Mouse (Mus musculus) thymus, adult 2 months (tissue): ENCODE measurements at regions not wholly inside any gene's neighbourhood (a gene's known extent, or its start where the extent isn't known, plus 50 kb on each side); places are given as distances from the start of the nearest gene placed in this dataset.

Experiments
- DNase-seq: peaks from one replicate; pipeline ENCODE4 v3.0.0; 2021
- H3K27ac ChIP-seq: fragments of 200-500 bp; 2 replicates; pipeline ENCODE4 v1.5.1; 2012; ENCODE audit warnings: low read length, control low read depth; ENCODE audit not compliant: control insufficient read depth, insufficient read depth
- H3K27me3 ChIP-seq: fragments of 200-500 bp; 2 replicates; pipeline ENCODE4 v1.6.1; 2012; ENCODE audit warnings: mild to moderate bottlenecking, low read length, moderate library complexity, mixed read lengths; ENCODE audit not compliant: control insufficient read depth, insufficient read depth
- H3K36me3 ChIP-seq: fragments of 200-500 bp; 2 replicates; pipeline ENCODE4 v1.6.1; 2012; ENCODE audit warnings: mild to moderate bottlenecking, low read length, moderate library complexity; ENCODE audit not compliant: control insufficient read depth, insufficient read depth
- H3K4me1 ChIP-seq: fragments of 200-500 bp; replicated peaks from 2 replicates; pipeline ENCODE4 v1.6.1; 2012; ENCODE audit warnings: low read length; ENCODE audit not compliant: control insufficient read depth, insufficient read depth
- H3K4me3 ChIP-seq: fragments of 200-500 bp; 2 replicates; pipeline ENCODE4 v1.5.1; 2012; ENCODE audit warnings: mild to moderate bottlenecking, low read length, control low read depth, moderate library complexity; ENCODE audit not compliant: control insufficient read depth, insufficient read depth
- CTCF ChIP-seq: fragments of 200-500 bp; IDR thresholded peaks from 2 replicates; pipeline ENCODE4 v1.5.1; 2012; ENCODE audit warnings: mild to moderate bottlenecking, control low read depth, low read length, moderate library complexity, borderline replicate concordance; ENCODE audit not compliant: control insufficient read depth, poor library complexity, insufficient read depth; ENCODE audit errors: extremely low read depth
- POLR2A ChIP-seq: fragments of 200-500 bp; IDR thresholded peaks from 2 replicates; pipeline ENCODE4 v1.6.1; 2012; ENCODE audit warnings: mild to moderate bottlenecking, low read length, control low read depth, moderate library complexity; ENCODE audit not compliant: control insufficient read depth, poor library complexity, insufficient read depth; ENCODE audit errors: extremely low read depth
- WGBS: fragments of 180-500 bp; shearing (Covaris S2); methylation state at CpG from one replicate; pipeline ENCODE4 v1.1.7; 2018; 5-methylcytosine and 5-hydroxymethylcytosine counted together

- Histone ChIP-seq H3K27ac (no peak overlapping the region), H3K4me3 (no peak overlapping the region), H3K4me1 (no peaks in the 10 kb centered on the region), H3K36me3 (no peaks in the 10 kb centered on the region), H3K27me3 (no peaks in the 10 kb centered on the region)
- 81% methylated on average over 7 of the region's 7 CpGs for WGBS
- no peak for TF ChIP-seq CTCF
- TF ChIP-seq POLR2A = no peak
- DNase-seq = no peak
Observed at GRCm38 (mm10) chr13:48027775-48028489, 233.1 kb upstream of the Id4 start.

- WGBS = 89% methylated on average over 8 of the region's 8 CpGs
- TF ChIP-seq POLR2A = no peak
- no peak for TF ChIP-seq CTCF
- Histone ChIP-seq H3K4me3 (no peak overlapping the region), H3K27ac (no peak overlapping the region), H3K4me1 (no peaks in the 10 kb centered on the region), H3K27me3 (no peaks in the 10 kb centered on the region), H3K36me3 (no peaks in the 10 kb centered on the region)
- no peak for DNase-seq
Observed at GRCm38 (mm10) chr13:48031491-48031890, 229.5 kb upstream of the Id4 start.

GRCm38 (mm10) chr13:48042172-48042571 lies 218.9 kb upstream of the Id4 start:
- H3K36me3 ChIP-seq = no peaks in the 10 kb centered on the region
- no peak overlapping the region for H3K4me3 ChIP-seq
- no peak overlapping the region for H3K27ac ChIP-seq
- H3K27me3 ChIP-seq = no peaks in the 10 kb centered on the region
- TF ChIP-seq CTCF (no peak), POLR2A (no peak)
- no peak for DNase-seq
- H3K4me1 ChIP-seq = no peaks in the 10 kb centered on the region
- 79% methylated on average over 4 of the region's 4 CpGs for WGBS

- 88% methylated on average over 6 of the region's 6 CpGs for WGBS
- Histone ChIP-seq H3K4me3 (no peak overlapping the region), H3K27ac (no peak overlapping the region), H3K36me3 (no peaks in the 10 kb centered on the region), H3K4me1 (no peaks in the 10 kb centered on the region), H3K27me3 (no peaks in the 10 kb centered on the region)
- TF ChIP-seq CTCF (no peak), POLR2A (no peak)
- no peak for DNase-seq
Observed at GRCm38 (mm10) chr13:48042572-48042971, 218.5 kb upstream of the Id4 start.

GRCm38 (mm10) chr13:48046201-48046750 lies 214.8 kb upstream of the Id4 start:
- H3K4me3 ChIP-seq = no peak overlapping the region
- no peaks in the 10 kb centered on the region for H3K27me3 ChIP-seq
- no peaks in the 10 kb centered on the region for H3K4me1 ChIP-seq
- H3K27ac ChIP-seq = no peak overlapping the region
- H3K36me3 ChIP-seq = no peaks in the 10 kb centered on the region
- TF ChIP-seq CTCF (no peak), POLR2A (no peak)
- no peak for DNase-seq
- 85% methylated on average over 25 of the region's 25 CpGs for WGBS

- Histone ChIP-seq H3K27ac (no peak overlapping the region), H3K4me3 (no peak overlapping the region), H3K36me3 (no peaks in the 10 kb centered on the region), H3K4me1 (no peaks in the 10 kb centered on the region), H3K27me3 (no peaks in the 10 kb centered on the region)
- WGBS = 94% methylated on average over 6 of the region's 6 CpGs
- DNase-seq = no peak
- TF ChIP-seq POLR2A (no peak), CTCF (no peak)
Observed at GRCm38 (mm10) chr13:48049796-48050195, 211.2 kb upstream of the Id4 start.

GRCm38 (mm10) chr13:48074630-48075029 lies 186.4 kb upstream of the Id4 start:
- Histone ChIP-seq H3K27me3 (no peaks in the 10 kb centered on the region), H3K36me3 (no peaks in the 10 kb centered on the region), H3K4me3 (no peak overlapping the region), H3K27ac (no peak overlapping the region), H3K4me1 (no peaks in the 10 kb centered on the region)
- TF ChIP-seq CTCF = no peak
- TF ChIP-seq POLR2A = no peak
- DNase-seq = no peak
